Mouse (Mus musculus) fat pad, adult 2 months (tissue): Measurements from ENCODE around the gene Brsk1.

Experiments used
- DNase-seq: peaks from one replicate; pipeline ENCODE4 v3.0.0-alpha.2; 2011; ENCODE audit warnings: low read depth, low spot score; ENCODE audit errors: extremely low read depth

Brsk1 gene

GRCm38 (mm10) chr7:4690387-4690786, at the start of gene Brsk1:
Brsk1 (plus strand) TSS chr7:4690604.
- DNase-seq, result no peak

GRCm38 (mm10) chr7:4641155-4641554, 49.2 kb upstream of the Brsk1 start:
- no peak for DNase-seq

GRCm38 (mm10) chr7:4641956-4642355, 48.4 kb upstream of the Brsk1 start:
- no peak for DNase-seq

- no peak for DNase-seq
Measured at GRCm38 (mm10) chr7:4643225-4643624, 47.2 kb upstream of the Brsk1 start.

- DNase-seq, result no peak
Measured at GRCm38 (mm10) chr7:4646806-4647205, 43.6 kb upstream of the Brsk1 start.

- DNase-seq, result no peak
Measured at GRCm38 (mm10) chr7:4647291-4647690, 43.1 kb upstream of the Brsk1 start.

- DNase-seq, result no peak
Measured at GRCm38 (mm10) chr7:4647992-4648391, 42.4 kb upstream of the Brsk1 start.

- no peak for DNase-seq
Measured at GRCm38 (mm10) chr7:4651581-4651980, 38.8 kb upstream of the Brsk1 start.

GRCm38 (mm10) chr7:4652726-4653125, 37.7 kb upstream of the Brsk1 start:
- DNase-seq, result no peak

GRCm38 (mm10) chr7:4653351-4653750, 37.1 kb upstream of the Brsk1 start:
- DNase-seq, result no peak

GRCm38 (mm10) chr7:4653780-4654179, 36.6 kb upstream of the Brsk1 start:
- DNase-seq, result no peak

GRCm38 (mm10) chr7:4654221-4654620, 36.2 kb upstream of the Brsk1 start:
- no peak for DNase-seq

- DNase-seq, result no peak
Measured at GRCm38 (mm10) chr7:4655393-4655792, 35.0 kb upstream of the Brsk1 start.

- no peak for DNase-seq
Measured at GRCm38 (mm10) chr7:4655916-4656315, 34.5 kb upstream of the Brsk1 start.

- no peak for DNase-seq
Measured at GRCm38 (mm10) chr7:4656818-4657217, 33.6 kb upstream of the Brsk1 start.

GRCm38 (mm10) chr7:4657521-4658127, 32.8 kb upstream of the Brsk1 start:
- DNase-seq, result no peak

- DNase-seq, result no peak
Measured at GRCm38 (mm10) chr7:4658128-4658907, 32.1 kb upstream of the Brsk1 start.

GRCm38 (mm10) chr7:4658912-4659551, 31.4 kb upstream of the Brsk1 start, which contains the start of gene Ppp6r1:
Ppp6r1 (minus strand) TSS chr7:4659019.
- DNase-seq, result peak; percentile 61

- DNase-seq, result no peak
Measured at GRCm38 (mm10) chr7:4659911-4660443, 30.4 kb upstream of the Brsk1 start.

GRCm38 (mm10) chr7:4663179-4663578, 27.2 kb upstream of the Brsk1 start:
- DNase-seq, result no peak

GRCm38 (mm10) chr7:4663742-4664141, 26.7 kb upstream of the Brsk1 start:
- DNase-seq, result no peak

GRCm38 (mm10) chr7:4666871-4667270, 23.5 kb upstream of the Brsk1 start:
- no peak for DNase-seq
